Mouse (Mus musculus): Measurements from ENCODE around the gene Tmem229b. TPM values are rescaled to one million over a fixed set of nuclear protein-coding genes. Genes with fewer than 3 reads are reported as not detected.

Gene Tmem229b
- total and polyA plus RNA-seq, 2 experiments from 2014 or later: 63.2 to 214 TPM

GRCm38 (mm10) chr12:79047203-79047602 is 39.8 kb upstream of the Tmem229b start:
- Histone ChIP-seq H3K4me1 (ENCODE audit: insufficient read depth, low read length) (no peaks in the 10 kb centered on the region), H3K9me3 (ENCODE audit: low read length) (no peaks in the 10 kb centered on the region), H3K4me2 (ENCODE audit: low read depth, low read length, poor library complexity, severe bottlenecking) (no peak overlapping the region), H3K4me3 (ENCODE audit: low read depth, low read length) (no peak overlapping the region), H3K36me3 (ENCODE audit: insufficient read depth, low read length) (peaks cover 15% of the 10 kb centered on the region; the same call in 1 of the 2 replicates), H3K9ac (replicated peaks; ENCODE audit: low read length, poor library complexity, severe bottlenecking) (no peak overlapping the region), H3K27ac (ENCODE audit: low read depth, low read length) (no peak overlapping the region), H3K27me3 (ENCODE audit: insufficient read depth, low read length) (no peaks in the 10 kb centered on the region)
- 93% methylated on average over 7 of the region's 7 CpGs for WGBS
- no peak for TF ChIP-seq CTCF (IDR thresholded peaks at IDR 0.05)
- DNase-seq (ENCODE audit: low spot score) (no peak), ATAC-seq (ENCODE audit: low FRiP score) (no peak)

GRCm38 (mm10) chr12:79046171-79046570 is 38.7 kb upstream of the Tmem229b start:
- no peak for ATAC-seq (ENCODE audit: low FRiP score)
- H3K36me3 ChIP-seq (ENCODE audit: insufficient read depth, low read length): peaks cover 13% of the 10 kb centered on the region; the same call in 1 of the 2 replicates
- DNase-seq (ENCODE audit: low spot score): no peak
- H3K27ac ChIP-seq (ENCODE audit: low read depth, low read length): no peak overlapping the region
- H3K4me1 ChIP-seq (ENCODE audit: insufficient read depth, low read length): no peaks in the 10 kb centered on the region
- no peak overlapping the region for H3K4me3 ChIP-seq (ENCODE audit: low read depth, low read length)
- no peak overlapping the region for H3K4me2 ChIP-seq (ENCODE audit: low read depth, low read length, poor library complexity, severe bottlenecking)
- no peaks in the 10 kb centered on the region for H3K27me3 ChIP-seq (ENCODE audit: insufficient read depth, low read length)
- H3K9me3 ChIP-seq (ENCODE audit: low read length): no peaks in the 10 kb centered on the region
- whole genome bisulfite sequencing: 66% methylated on average over 6 of the region's 6 CpGs
- TF ChIP-seq CTCF (IDR thresholded peaks at IDR 0.05): no peak
- H3K9ac ChIP-seq (replicated peaks; ENCODE audit: low read length, poor library complexity, severe bottlenecking): no peak overlapping the region

- Histone ChIP-seq H3K4me2 (ENCODE audit: low read depth, low read length, poor library complexity, severe bottlenecking) (no peak overlapping the region), H3K9ac (replicated peaks; ENCODE audit: low read length, poor library complexity, severe bottlenecking) (no peak overlapping the region), H3K27ac (ENCODE audit: low read depth, low read length) (no peak overlapping the region), H3K27me3 (ENCODE audit: insufficient read depth, low read length) (no peaks in the 10 kb centered on the region), H3K4me3 (ENCODE audit: low read depth, low read length) (no peak overlapping the region), H3K9me3 (ENCODE audit: low read length) (no peaks in the 10 kb centered on the region), H3K36me3 (ENCODE audit: insufficient read depth, low read length) (peaks cover 6% of the 10 kb centered on the region; the same call in 1 of the 2 replicates), H3K4me1 (ENCODE audit: insufficient read depth, low read length) (no peaks in the 10 kb centered on the region)
- 86% methylated on average over 8 of the region's 8 CpGs for WGBS
- no peak for TF ChIP-seq CTCF (IDR thresholded peaks at IDR 0.05)
- ATAC-seq (ENCODE audit: low FRiP score): no peak
- DNase-seq (ENCODE audit: low spot score): no peak
Observed at GRCm38 (mm10) chr12:79044668-79045067, 37.2 kb upstream of the Tmem229b start.

- Histone ChIP-seq H3K4me3 (ENCODE audit: low read depth, low read length) (no peak overlapping the region), H3K36me3 (ENCODE audit: insufficient read depth, low read length) (peaks cover 2% of the 10 kb centered on the region; the same call in 1 of the 2 replicates), H3K4me1 (ENCODE audit: insufficient read depth, low read length) (no peaks in the 10 kb centered on the region), H3K27ac (ENCODE audit: low read depth, low read length) (no peak overlapping the region), H3K9ac (replicated peaks; ENCODE audit: low read length, poor library complexity, severe bottlenecking) (no peak overlapping the region), H3K9me3 (ENCODE audit: low read length) (no peaks in the 10 kb centered on the region), H3K27me3 (ENCODE audit: insufficient read depth, low read length) (no peaks in the 10 kb centered on the region), H3K4me2 (ENCODE audit: low read depth, low read length, poor library complexity, severe bottlenecking) (no peak overlapping the region)
- DNase-seq (ENCODE audit: low spot score) (no peak), ATAC-seq (ENCODE audit: low FRiP score) (no peak)
- no peak for TF ChIP-seq CTCF (IDR thresholded peaks at IDR 0.05)
Observed at GRCm38 (mm10) chr12:79041436-79041835, 34.0 kb upstream of the Tmem229b start.

GRCm38 (mm10) chr12:79040201-79040827 is 32.9 kb upstream of the Tmem229b start:
- no peak for TF ChIP-seq CTCF (IDR thresholded peaks at IDR 0.05)
- no peak for DNase-seq (ENCODE audit: low spot score)
- Histone ChIP-seq H3K27me3 (ENCODE audit: insufficient read depth, low read length) (no peaks in the 10 kb centered on the region), H3K27ac (ENCODE audit: low read depth, low read length) (no peak overlapping the region), H3K9ac (replicated peaks; ENCODE audit: low read length, poor library complexity, severe bottlenecking) (no peak overlapping the region), H3K9me3 (ENCODE audit: low read length) (no peaks in the 10 kb centered on the region), H3K4me1 (ENCODE audit: insufficient read depth, low read length) (no peaks in the 10 kb centered on the region), H3K4me2 (ENCODE audit: low read depth, low read length, poor library complexity, severe bottlenecking) (no peak overlapping the region), H3K36me3 (ENCODE audit: insufficient read depth, low read length) (peaks cover 2% of the 10 kb centered on the region; the same call in 1 of the 2 replicates), H3K4me3 (ENCODE audit: low read depth, low read length) (no peak overlapping the region)
- 86% methylated on average over 11 of the region's 11 CpGs for WGBS
- ATAC-seq (ENCODE audit: low FRiP score): no peak

- H3K4me3 ChIP-seq (ENCODE audit: low read depth, low read length): no peak overlapping the region
- WGBS: 74% methylated on average over 8 of the region's 8 CpGs
- H3K36me3 ChIP-seq (ENCODE audit: insufficient read depth, low read length): peaks cover 2% of the 10 kb centered on the region; the same call in 1 of the 2 replicates
- no peaks in the 10 kb centered on the region for H3K4me1 ChIP-seq (ENCODE audit: insufficient read depth, low read length)
- DNase-seq (ENCODE audit: low spot score) (no peak), ATAC-seq (ENCODE audit: low FRiP score) (no peak)
- no peak overlapping the region for H3K27ac ChIP-seq (ENCODE audit: low read depth, low read length)
- TF ChIP-seq CTCF (IDR thresholded peaks at IDR 0.05): no peak
- H3K27me3 ChIP-seq (ENCODE audit: insufficient read depth, low read length): no peaks in the 10 kb centered on the region
- H3K4me2 ChIP-seq (ENCODE audit: low read depth, low read length, poor library complexity, severe bottlenecking): no peak overlapping the region
- no peak overlapping the region for H3K9ac ChIP-seq (replicated peaks; ENCODE audit: low read length, poor library complexity, severe bottlenecking)
- no peaks in the 10 kb centered on the region for H3K9me3 ChIP-seq (ENCODE audit: low read length)
Observed at GRCm38 (mm10) chr12:79039708-79040107, 32.3 kb upstream of the Tmem229b start.

Measured in midbrain, postnatal 0 days (tissue).